Mouse (Mus musculus): ENCODE measurements around the gene Cdc123.

The Cdc123 gene

GRCm38 (mm10) chr2:5804440-5805045 lies 40.4 kb downstream of the Cdc123 start:
- no peak for DNase-seq

DNA sequence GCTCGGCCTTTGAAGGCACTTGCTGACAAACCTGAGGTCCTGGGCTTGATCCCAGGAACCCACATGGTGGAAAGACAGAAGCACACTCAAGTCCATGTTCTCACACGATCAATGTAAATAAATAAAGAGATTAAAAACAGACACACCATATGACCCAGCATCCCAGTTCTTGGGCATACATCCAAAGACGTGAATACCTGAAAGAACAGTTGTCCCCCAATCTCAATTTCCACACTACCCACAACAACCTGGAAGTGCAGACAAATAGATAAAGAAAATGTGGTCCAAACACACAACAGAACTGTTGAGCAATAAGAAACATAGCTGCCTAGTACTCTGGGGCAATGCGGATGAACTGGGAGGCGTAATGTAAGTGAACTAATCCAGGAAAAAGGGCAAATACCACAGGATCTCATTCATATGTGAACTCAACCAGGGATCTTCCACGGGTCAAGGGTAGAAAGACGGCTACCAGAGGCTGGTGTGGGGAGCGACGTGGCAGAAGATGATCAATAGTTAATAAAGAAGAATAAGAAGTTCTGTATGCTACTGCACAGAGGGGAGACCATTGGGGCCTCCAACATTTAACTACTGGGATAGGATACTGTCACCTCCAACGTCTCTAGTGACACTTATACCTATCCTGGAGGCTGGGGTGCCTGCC lies 42.9 kb downstream of the Cdc123 start:
- no peak for DNase-seq

- DNase-seq = no peak
Measured at GRCm38 (mm10) chr2:5801182-5801640, 43.8 kb downstream of the Cdc123 start.

- no peak for DNase-seq
Measured at GRCm38 (mm10) chr2:5797816-5798672, 46.9 kb downstream of the Cdc123 start.

- DNase-seq = peak; percentile 55 to 63
Measured at GRCm38 (mm10) chr2:5793771-5794170, 51.2 kb downstream of the Cdc123 start.

DNA sequence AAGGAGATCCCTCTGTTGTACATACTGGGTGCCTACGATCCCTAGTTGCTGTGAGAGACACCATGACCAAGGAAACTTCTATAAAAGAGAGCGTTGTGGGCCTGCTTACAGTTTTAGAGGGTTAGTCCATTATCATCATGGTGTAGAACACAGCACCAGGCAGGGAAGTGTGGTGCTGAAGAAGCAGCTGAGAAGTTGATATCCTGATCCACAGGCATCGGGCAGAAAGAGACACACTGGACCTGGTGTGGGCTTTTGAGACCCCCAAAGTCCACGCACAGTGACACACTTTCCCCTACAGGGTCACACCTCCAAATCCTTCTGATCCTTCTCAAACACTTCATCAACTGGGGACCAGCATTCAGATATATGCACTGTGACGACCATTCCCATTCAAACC lies 52.9 kb downstream of the Cdc123 start:
- DNase-seq = no peak

GRCm38 (mm10) chr2:5789625-5790160 lies 55.3 kb downstream of the Cdc123 start:
- peak; percentile 32 to 51 for DNase-seq

- no peak for DNase-seq
Measured at GRCm38 (mm10) chr2:5787391-5787790, 57.6 kb downstream of the Cdc123 start.

GRCm38 (mm10) chr2:5772464-5772863 lies 72.5 kb downstream of the Cdc123 start:
- DNase-seq = no peak

DNA sequence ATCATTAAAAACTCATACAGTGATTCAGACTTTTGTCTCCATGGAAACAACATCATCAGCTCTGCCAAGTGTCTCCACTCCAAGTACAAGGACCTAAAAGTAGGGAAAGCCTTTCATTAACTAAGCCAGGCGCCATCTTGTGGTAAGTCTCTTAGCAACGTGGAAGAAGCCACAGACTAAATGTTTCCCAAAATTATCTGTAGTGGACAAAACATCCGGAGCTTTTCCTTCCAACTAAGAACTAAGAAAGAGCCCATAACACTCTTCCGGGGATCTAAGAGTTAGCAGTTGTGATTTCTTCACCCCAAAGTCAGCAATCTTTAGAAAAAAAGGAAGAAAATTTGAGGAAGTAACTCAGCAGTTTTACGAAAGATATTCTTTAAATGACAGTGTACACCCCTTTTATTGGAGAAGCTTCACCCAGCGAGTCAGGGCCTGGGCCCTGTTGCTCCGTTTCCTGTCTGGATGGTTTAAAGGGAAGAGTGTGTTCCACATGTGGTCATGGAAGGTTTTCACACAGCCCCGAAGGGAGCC lies 74.2 kb downstream of the Cdc123 start:
- DNase-seq = peak in 1 of 2 experiments; percentile 64

DNA sequence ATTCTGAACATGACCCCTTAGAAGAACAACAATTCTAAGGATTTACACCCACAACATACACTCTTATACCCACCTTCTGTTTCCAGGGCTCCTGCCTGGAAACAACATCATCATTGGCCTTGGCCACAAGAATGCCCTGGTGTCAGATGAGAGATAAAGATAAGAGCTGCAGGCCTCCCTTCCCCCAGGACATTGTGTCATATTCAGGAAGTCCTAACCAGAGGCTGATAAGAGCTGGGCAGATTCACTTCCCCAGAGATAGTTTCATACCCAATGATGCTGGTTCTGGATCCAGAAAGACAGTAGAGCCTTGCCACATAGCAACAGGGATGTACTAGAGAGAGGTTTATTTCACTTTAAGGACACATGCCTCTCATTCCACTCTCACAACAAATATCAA lies 75.3 kb downstream of the Cdc123 start:
- no peak for DNase-seq

DNA sequence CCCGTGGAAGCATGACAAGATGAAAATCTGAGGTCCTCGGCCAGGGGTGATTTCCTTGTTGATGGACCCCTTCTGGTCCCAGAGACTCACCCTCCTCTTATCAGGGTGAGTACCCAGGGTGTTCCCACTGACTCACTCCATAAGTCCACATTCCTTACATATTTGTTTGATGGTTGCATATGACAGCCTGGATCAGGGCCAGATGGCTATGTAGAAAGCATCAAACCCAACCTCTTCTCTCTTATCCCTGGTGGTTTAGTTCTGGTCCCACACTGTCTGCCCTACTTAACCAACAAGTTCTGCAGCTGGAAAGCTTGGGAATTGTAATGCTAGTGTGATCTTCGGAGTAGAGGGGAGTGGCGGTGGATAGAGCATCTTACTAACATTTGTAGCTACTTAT lies 76.0 kb downstream of the Cdc123 start:
- no peak for DNase-seq

DNA sequence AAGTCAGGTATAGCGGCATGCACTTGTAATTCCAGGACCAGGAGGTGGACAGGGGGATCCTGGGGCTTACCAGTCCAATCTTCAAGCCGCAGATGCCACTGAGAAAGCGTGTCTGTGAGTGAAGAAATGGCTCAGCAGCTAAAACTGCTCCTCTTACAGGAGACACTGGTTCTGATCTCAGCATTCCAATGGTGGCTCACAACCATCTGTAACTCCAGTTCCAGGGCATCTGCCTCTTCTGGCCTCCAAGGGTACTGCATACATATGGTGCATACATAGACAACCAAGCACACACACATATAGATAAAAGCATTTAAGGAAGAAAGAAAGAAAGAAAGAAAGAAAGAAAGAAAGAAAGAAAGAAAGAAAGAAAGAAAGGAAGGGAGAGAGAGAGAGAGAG lies 82.9 kb downstream of the Cdc123 start:
- no peak for DNase-seq

GRCm38 (mm10) chr2:5760479-5761008 lies 84.4 kb downstream of the Cdc123 start:
- DNase-seq = no peak

GRCm38 (mm10) chr2:5758569-5758968 lies 86.4 kb downstream of the Cdc123 start:
- no peak for DNase-seq

GRCm38 (mm10) chr2:5750872-5751271 lies 94.1 kb downstream of the Cdc123 start:
- DNase-seq = no peak

DNA sequence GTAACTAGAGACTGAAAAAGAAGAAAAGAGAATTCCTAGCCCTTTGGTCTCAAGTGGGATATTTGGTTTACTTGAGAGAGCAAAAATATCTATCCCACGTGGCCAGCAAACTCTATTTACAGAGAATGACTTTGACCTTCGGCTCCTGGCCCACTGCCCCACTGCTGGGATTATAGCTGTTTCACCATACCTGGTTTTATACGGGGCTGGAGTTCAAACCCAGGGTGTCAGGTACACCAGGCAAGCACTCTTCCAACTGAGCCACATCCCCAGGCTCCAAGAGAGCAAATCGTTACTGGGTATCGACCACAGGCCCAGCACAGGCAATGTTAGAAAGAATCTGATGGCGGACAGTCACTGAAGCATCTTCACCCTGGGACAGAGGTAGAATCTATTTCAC lies 95.8 kb downstream of the Cdc123 start:
- peak in 1 of 2 experiments; percentile 7 for DNase-seq

DNA sequence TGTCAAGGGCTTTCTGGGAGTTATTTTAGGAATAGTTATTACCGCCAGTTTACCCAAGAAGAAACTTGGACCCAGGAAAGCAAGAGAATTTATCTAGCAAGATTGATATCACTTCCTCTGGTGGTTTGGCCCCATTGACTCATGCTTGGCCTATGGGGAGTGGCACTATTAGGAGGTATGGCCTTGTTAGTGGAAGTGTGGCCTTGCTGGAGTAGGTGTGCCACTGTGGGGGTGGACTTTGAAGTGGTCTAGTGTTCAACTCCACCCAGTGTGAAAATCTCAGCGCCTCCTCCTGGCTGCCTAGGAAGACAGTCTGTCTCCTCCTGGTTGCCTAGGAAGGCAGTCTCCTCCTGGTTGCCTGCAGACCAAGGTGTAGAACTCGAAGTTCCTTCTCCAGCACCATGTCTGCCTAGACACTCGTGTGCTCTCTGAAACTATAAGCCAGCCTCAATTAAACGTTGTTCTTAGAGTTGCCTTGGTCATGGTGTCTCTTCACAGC lies 97.4 kb downstream of the Cdc123 start:
- DNase-seq = no peak

DNA sequence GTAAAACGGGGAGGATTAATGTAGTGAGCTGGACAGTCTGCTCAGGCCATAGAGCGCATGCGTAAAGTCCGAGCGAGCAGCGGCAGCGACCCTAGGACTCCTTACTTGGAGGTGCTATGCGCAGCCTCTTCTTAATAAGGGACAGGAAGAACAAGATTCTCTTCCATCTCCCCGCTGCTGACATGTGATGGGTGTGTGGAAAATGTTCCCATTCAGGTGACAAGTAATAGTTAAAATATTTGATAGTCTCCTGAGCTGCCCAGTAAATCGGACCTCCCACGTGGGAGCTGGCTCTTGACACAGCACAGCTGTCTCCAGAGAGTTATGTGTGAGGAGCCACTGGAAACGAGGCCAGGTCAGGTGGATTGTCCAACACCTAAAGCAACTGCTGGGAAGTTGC lies 98.4 kb downstream of the Cdc123 start:
- peak; percentile 26 to 46 for DNase-seq
